Mouse (Mus musculus) forebrain, embryonic 14.5 days (tissue): ENCODE results near the gene Vmn1r178. TPM values are rescaled to one million over a fixed set of nuclear protein-coding genes. Genes with fewer than 3 reads are reported as not detected.
"Not testable (repeated sequence)": the region's sequence is repeated elsewhere in the genome, so short reads cannot be mapped to it uniquely, and the experiment has no call there.

Experiments
- ATAC-seq: fragments of 200-750 bp; cut with Nextera tagmentation; 2 replicates; pipeline ENCODE4 v1.8.0; 2017; ENCODE audit warnings: mild to moderate bottlenecking, moderate library complexity
- DNase-seq: peaks from one replicate; pipeline ENCODE4 v3.0.0-alpha.2; 2015; ENCODE audit warnings: low spot score
- H3K27ac ChIP-seq: fragments of 300-500 bp; sonication (generic); 2 replicates; pipeline ENCODE4 v1.5.1; 2014; ENCODE audit warnings: low read depth, mild to moderate bottlenecking, control low read depth, low read length, moderate library complexity
- H3K27me3 ChIP-seq: fragments of 300-500 bp; sonication (generic); replicated peaks from 2 replicates; pipeline ENCODE4 v1.6.1; 2014; ENCODE audit warnings: low read length, control low read depth, mixed read lengths; ENCODE audit not compliant: control insufficient read depth, insufficient read depth
- H3K36me3 ChIP-seq: fragments of 300-500 bp; sonication (generic); 2 replicates; pipeline ENCODE4 v1.6.1; 2014; ENCODE audit warnings: low read length, control low read depth; ENCODE audit not compliant: control insufficient read depth, insufficient read depth
- H3K4me1 ChIP-seq: fragments of 300-500 bp; sonication (generic); 2 replicates; pipeline ENCODE4 v1.6.1; 2014; ENCODE audit warnings: antibody characterized with exemption, low read length, control low read depth; ENCODE audit not compliant: control insufficient read depth, insufficient read depth
- H3K4me2 ChIP-seq: fragments of 300-500 bp; sonication (generic); 2 replicates; pipeline ENCODE4 v1.6.1; 2014; ENCODE audit warnings: mild to moderate bottlenecking, control low read depth, low read length
- H3K4me3 ChIP-seq: fragments of 300-500 bp; sonication (generic); 2 replicates; pipeline ENCODE4 v1.5.1; 2014; ENCODE audit warnings: low read depth, low read length, control low read depth
- H3K9ac ChIP-seq: fragments of 300-500 bp; sonication (generic); 2 replicates; pipeline ENCODE4 v1.6.1; 2014; ENCODE audit warnings: mild to moderate bottlenecking, low read length, control low read depth, moderate library complexity
- H3K9me3 ChIP-seq: fragments of 300-500 bp; sonication (generic); replicated peaks from 2 replicates; pipeline ENCODE4 v1.6.1; 2016; ENCODE audit warnings: low read length, control low read depth, mixed read lengths; ENCODE audit not compliant: control insufficient read depth
- WGBS: fragments of 180-500 bp; shearing (Covaris S2); extraction: QIAGEN DNeasy Blood & Tissue Kit; methylation state at CpG from one replicate; pipeline ENCODE4 v1.1.7; 2014; 5-methylcytosine and 5-hydroxymethylcytosine counted together
- polyA plus RNA-seq: library from polyadenylated mRNA; unstranded; fragments of >200 nt; fragmentation: Nextera tagmentation; extraction: Ambion mirVana; gene quantifications from 2 replicates; pipeline ENCODE4 v1.2.1, GENCODE M21; 2014

Gene Vmn1r178
- not detected in 2 replicates for polyA plus RNA-seq

DNA sequence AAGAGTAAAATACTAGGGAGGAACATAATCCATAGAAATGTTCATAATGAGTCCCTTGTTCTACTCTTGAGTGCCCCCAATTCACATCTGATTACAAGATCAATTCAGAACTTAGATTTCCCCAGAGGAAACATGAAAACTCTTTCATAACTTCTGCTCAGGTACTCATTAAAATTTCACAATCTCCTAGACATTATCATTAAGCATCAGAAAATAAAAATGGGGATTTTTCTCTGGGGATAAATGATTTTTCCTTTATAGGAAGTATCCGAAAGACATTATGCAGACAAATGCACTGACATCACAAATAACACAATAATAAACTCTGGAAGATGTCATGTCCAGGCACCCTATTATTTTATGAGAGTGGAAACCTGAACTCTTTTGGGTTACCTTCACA, at the start of gene Vmn1r178:
Gene Vmn1r178 (plus strand): TSS at position 301 of the 400 bp plus-strand sequence.
- DNase-seq, result no peak
- Histone ChIP-seq H3K27ac (no peak within 1 kb of the TSS), H3K9me3 (peaks cover 3% of the 10 kb centered on the region; the same call in 1 of the 2 replicates), H3K4me1 (no peaks in the 10 kb centered on the region), H3K9ac (no peak within 1 kb of the TSS), H3K4me2 (no peak within 1 kb of the TSS), H3K27me3 (no peaks in the 10 kb centered on the region), H3K36me3 (no peaks in the 10 kb centered on the region), H3K4me3 (no peak within 1 kb of the TSS)
- 93% methylated on average over 1 of the region's 1 CpGs for whole genome bisulfite sequencing
- ATAC-seq, result no peak

- 10% methylated on average over 1 of the region's 1 CpGs for WGBS
- not testable (repeated sequence) for H3K36me3 ChIP-seq, ATAC-seq, H3K4me1 ChIP-seq, H3K4me2 ChIP-seq, H3K9me3 ChIP-seq, H3K27me3 ChIP-seq, DNase-seq, H3K9ac ChIP-seq, H3K4me3 ChIP-seq, H3K27ac ChIP-seq
Observed at GRCm38 (mm10) chr7:23866349-23866748, 25.5 kb upstream of the Vmn1r178 start, which contains the start of gene Vmn1r177. TSS of gene Vmn1r177 (minus strand) at chr7:23866449.

- not testable (repeated sequence) for H3K4me1 ChIP-seq, H3K4me3 ChIP-seq, H3K9ac ChIP-seq, ATAC-seq, H3K9me3 ChIP-seq, H3K36me3 ChIP-seq, DNase-seq, H3K27ac ChIP-seq, H3K4me2 ChIP-seq, H3K27me3 ChIP-seq
- 65% methylated on average over 3 of the region's 4 CpGs for WGBS
Observed at GRCm38 (mm10) chr7:23876918-23877317, 14.9 kb upstream of the Vmn1r178 start.

DNA sequence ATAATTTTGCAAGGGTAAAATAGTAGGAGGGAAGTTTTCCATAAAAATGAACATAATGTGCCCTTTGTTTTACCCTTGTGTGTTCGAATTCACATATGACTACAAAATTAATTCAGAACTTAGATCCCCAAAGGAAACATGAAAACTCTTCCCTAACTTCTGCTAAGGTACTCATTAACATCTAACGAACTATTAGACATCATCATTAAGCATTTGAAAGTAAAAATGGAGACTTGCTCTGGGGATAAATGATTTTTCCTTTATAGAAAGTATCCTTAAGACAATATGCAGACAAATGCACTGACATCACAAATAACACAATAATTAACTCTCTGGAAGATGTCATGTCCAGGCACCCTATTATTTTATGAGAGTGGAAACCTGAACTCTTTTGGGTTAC, 34.9 kb downstream of the Vmn1r178 start, which contains the start of gene Vmn1r179:
Gene Vmn1r179 (plus strand): TSS at position 301 of the 400 bp plus-strand sequence.
- 54% methylated on average over 2 of the region's 2 CpGs for WGBS
- ATAC-seq, result no peak
- H3K9me3 ChIP-seq, result peaks cover 3% of the 10 kb centered on the region; the same call in 1 of the 2 replicates
- H3K4me3 ChIP-seq, result no peak within 1 kb of the TSS
- no peak for DNase-seq
- H3K27me3 ChIP-seq, result no peaks in the 10 kb centered on the region
- H3K36me3 ChIP-seq, result no peaks in the 10 kb centered on the region
- H3K4me2 ChIP-seq, result no peak within 1 kb of the TSS
- no peaks in the 10 kb centered on the region for H3K4me1 ChIP-seq
- H3K27ac ChIP-seq, result no peak within 1 kb of the TSS
- no peak within 1 kb of the TSS for H3K9ac ChIP-seq

Other genes with a start within 250 kb of the Vmn1r178 start
- gene Vmn1r172, start 233.7 kb upstream of the Vmn1r178 start, polyA plus RNA-seq, result not detected in 2 replicates
- gene Vmn1r173, start 191.3 kb upstream of the Vmn1r178 start, polyA plus RNA-seq, result not detected in 2 replicates
- gene Vmn1r174, start 139.7 kb upstream of the Vmn1r178 start, polyA plus RNA-seq, result not detected in 2 replicates
- not detected in 2 replicates for gene Vmn1r175, start 81.4 kb upstream of the Vmn1r178 start, polyA plus RNA-seq
- gene Vmn1r176, start 54.6 kb upstream of the Vmn1r178 start, polyA plus RNA-seq, result not detected in 2 replicates
- gene Vmn1r177, start 25.6 kb upstream of the Vmn1r178 start, polyA plus RNA-seq, result not detected in 2 replicates
- gene Vmn1r179, start 35.0 kb downstream of the Vmn1r178 start, polyA plus RNA-seq, result not detected in 2 replicates
- gene Vmn1r180, start 58.6 kb downstream of the Vmn1r178 start, polyA plus RNA-seq, result not detected in 2 replicates
- not detected in 2 replicates for gene Vmn1r181, start 82.6 kb downstream of the Vmn1r178 start, polyA plus RNA-seq
- not detected in 2 replicates for gene V1rd19, start 109.7 kb downstream of the Vmn1r178 start, polyA plus RNA-seq
- gene Vmn1r183, start 161.2 kb downstream of the Vmn1r178 start, polyA plus RNA-seq, result not detected in 2 replicates
- 31.3 and 40.8 TPM in 2 replicates for gene Zfp180, start 189.9 kb downstream of the Vmn1r178 start, polyA plus RNA-seq
- 6.5 TPM in 2 replicates for gene Zfp112, start 220.3 kb downstream of the Vmn1r178 start, polyA plus RNA-seq
- 22.8 and 26.7 TPM in 2 replicates for gene Zfp235, start 242.2 kb downstream of the Vmn1r178 start, polyA plus RNA-seq